Comparison of ENCODE assay signal across 23 mouse cellular contexts in genomic region chr9:108141387-108141786, GRCm38 (mm10). TPM values are rescaled to one million over a fixed set of nuclear protein-coding genes. Genes with fewer than 3 reads are reported as not detected.
DNase-seq lines count a peak whose midpoint lies in the region; ATAC-seq and TF ChIP-seq lines count a peak whose summit lies in the region.
"Had no signal": no experiment of that assay in that cellular context is flagged by ENCODE, and none has a peak within 500 bp of the region (broad histone marks: within the 10 kb centered on the region; RNA-seq: fewer than 3 reads in every experiment).

No protein-coding gene starts in this region.

- no peak overlapping the region for H3K4me3 ChIP-seq in cerebellum, adult 2 months (replicated peaks; ENCODE audit: insufficient read depth, low read depth, low read length)
- no peak overlapping the region for H3K4me3 ChIP-seq in layer of hippocampus, adult 2 months
- no peak overlapping the region for H3K4me3 ChIP-seq in cortical plate, adult 2 months (ENCODE audit: insufficient read depth, low read length)
- H3K4me3 ChIP-seq in forebrain, embryonic 15.5 days = no peak overlapping the region
- H3K4me3 ChIP-seq: embryonic facial prominence, embryonic 12.5 days; embryonic facial prominence, embryonic 15.5 days; forebrain, embryonic 12.5 days; hindbrain, embryonic 12.5 days; hindbrain, embryonic 15.5 days had no signal

- no peak for ATAC-seq in forebrain, embryonic 15.5 days (replicated peaks)
- ATAC-seq: forebrain, embryonic 16.5 days; intestine, postnatal 0 days; Patski had no signal

- peaks cover 80% of the 10 kb centered on the region for H3K4me1 ChIP-seq in cerebellum, adult 2 months (ENCODE audit: control insufficient read depth, insufficient read depth, low read length)
- peaks cover 6% of the 10 kb centered on the region; the same call in 1 of the 2 replicates for H3K4me1 ChIP-seq in cortical plate, adult 2 months (ENCODE audit: control insufficient read depth, insufficient read depth, low read length)
- no peaks in the 10 kb centered on the region for H3K4me1 ChIP-seq in forebrain, embryonic 15.5 days
- H3K4me1 ChIP-seq: forebrain, embryonic 12.5 days; hindbrain, embryonic 12.5 days; hindbrain, embryonic 15.5 days had no signal

- no peaks in the 10 kb centered on the region for H3K9me3 ChIP-seq in forebrain, embryonic 15.5 days
- H3K9me3 ChIP-seq: embryonic facial prominence, embryonic 12.5 days; embryonic facial prominence, embryonic 15.5 days; forebrain, embryonic 12.5 days; hindbrain, embryonic 12.5 days; hindbrain, embryonic 15.5 days had no signal

- no peak overlapping the region for H3K9ac ChIP-seq in forebrain, embryonic 15.5 days (replicated peaks)
- H3K9ac ChIP-seq: embryonic facial prominence, embryonic 12.5 days; embryonic facial prominence, embryonic 15.5 days; forebrain, embryonic 12.5 days; hindbrain, embryonic 12.5 days; hindbrain, embryonic 15.5 days had no signal

- DNase-seq in cerebellum, adult 2 months = no peak
- no peak for DNase-seq in cerebellum, postnatal 14 days
- no peak for DNase-seq in layer of hippocampus, adult 2 months (ENCODE audit: low spot score in 2 of 2)
- DNase-seq in layer of hippocampus, postnatal 25 days (ENCODE audit: extremely low spot score in 1 of 2, low spot score in 1 of 2) = no peak
- DNase-seq in ZHBTc4 (ENCODE audit: low read depth, low spot score) = peak; percentile 68
- DNase-seq: adrenal gland, adult 2 months; adrenal gland, postnatal 14 days; B cell, adult 2 months; cerebellum, adult 18-20 months; cerebellum, postnatal 10 days; gastrocnemius, postnatal 25 days had no signal

- peak overlapping the region; percentile 81 for H3K27ac ChIP-seq in cerebellum, adult 2 months (ENCODE audit: insufficient read depth, low read length)
- H3K27ac ChIP-seq in layer of hippocampus, adult 2 months = peak overlapping the region; percentile 85
- H3K27ac ChIP-seq in cortical plate, adult 2 months (ENCODE audit: insufficient read depth, low read length) = peak overlapping the region; percentile 63
- no peak overlapping the region for H3K27ac ChIP-seq in forebrain, embryonic 15.5 days (replicated peaks)
- H3K27ac ChIP-seq: embryonic facial prominence, embryonic 12.5 days; embryonic facial prominence, embryonic 15.5 days; forebrain, embryonic 12.5 days; hindbrain, embryonic 12.5 days; hindbrain, embryonic 15.5 days had no signal

- TF ChIP-seq CTCF in cerebellum, adult 2 months (IDR thresholded peaks at IDR 0.05; ENCODE audit: borderline replicate concordance, insufficient read depth, low read depth, low read length) = no peak
- no peak for TF ChIP-seq CTCF in layer of hippocampus, adult 2 months (conservative IDR thresholded peaks at IDR 0.05)
- no peak for TF ChIP-seq CTCF in cortical plate, adult 2 months (IDR thresholded peaks at IDR 0.05; ENCODE audit: extremely low read depth, insufficient read depth, low read length)

- TF ChIP-seq POLR2A in cerebellum, adult 2 months (IDR thresholded peaks at IDR 0.05; ENCODE audit: borderline replicate concordance, insufficient read depth, low read length) = no peak
- TF ChIP-seq POLR2A in cortical plate, adult 2 months (IDR thresholded peaks at IDR 0.05; ENCODE audit: extremely low read depth, insufficient read depth, low read length) = no peak

- 45% methylated on average over 10 of the region's 10 CpGs for WGBS in cerebellum, adult 2 months
- WGBS in forebrain, embryonic 15.5 days = 92% methylated on average over 10 of the region's 10 CpGs

- H3K27me3 ChIP-seq in cerebellum, adult 2 months (ENCODE audit: control insufficient read depth, insufficient read depth, low read length) = no peaks in the 10 kb centered on the region
- no peaks in the 10 kb centered on the region for H3K27me3 ChIP-seq in forebrain, embryonic 15.5 days
- H3K27me3 ChIP-seq: embryonic facial prominence, embryonic 12.5 days; embryonic facial prominence, embryonic 15.5 days; forebrain, embryonic 12.5 days; hindbrain, embryonic 12.5 days; hindbrain, embryonic 15.5 days; Patski had no signal

- no peak overlapping the region for H3K4me2 ChIP-seq in forebrain, embryonic 15.5 days (replicated peaks)
- H3K4me2 ChIP-seq: embryonic facial prominence, embryonic 12.5 days; embryonic facial prominence, embryonic 15.5 days; forebrain, embryonic 12.5 days; heart, embryonic 11.5 days; hindbrain, embryonic 12.5 days; hindbrain, embryonic 15.5 days had no signal

- H3K36me3 ChIP-seq in forebrain, embryonic 15.5 days = peaks cover 15% of the 10 kb centered on the region
- H3K36me3 ChIP-seq: embryonic facial prominence, embryonic 12.5 days; embryonic facial prominence, embryonic 15.5 days; G1E had no signal

RNA-seq across cellular contexts. Expression of gene Apeh, which starts 47.0 kb away (rescaled TPM):
- polyA plus RNA-seq in cerebellum, adult 2 months (2012; rRNA removed) = 69.6 and 83.5 TPM in 2 replicates
- 10 to 100 TPM; 35.3 to 37.0 TPM for total RNA-seq in layer of hippocampus, adult 2 months (2021)
- 10 to 100 TPM; 32.0 to 32.7 TPM for total RNA-seq in layer of hippocampus, postnatal 25 days (2021)
- 26.1 TPM in 2 replicates for polyA plus RNA-seq in cortical plate, adult 2 months (2012; rRNA removed)
- polyA plus RNA-seq in forebrain, embryonic 15.5 days (2015; fragmentation: Nextera tagmentation; extraction: Ambion mirVana) = 42.3 and 50.5 TPM in 2 replicates

RNA-seq across cellular contexts. Expression of gene Bsn, which starts 48.8 kb away (rescaled TPM):
- polyA plus RNA-seq in cerebellum, adult 2 months (2012; rRNA removed) = 70.0 and 77.6 TPM in 2 replicates
- total RNA-seq in layer of hippocampus, adult 2 months (2021) = 100 to 1,000 TPM; 236 to 246 TPM
- total RNA-seq in layer of hippocampus, postnatal 25 days (2021) = 100 to 1,000 TPM; 190 to 242 TPM
- 105 and 106 TPM in 2 replicates for polyA plus RNA-seq in cortical plate, adult 2 months (2012; rRNA removed)
- 7.3 and 7.9 TPM in 2 replicates for polyA plus RNA-seq in forebrain, embryonic 15.5 days (2015; fragmentation: Nextera tagmentation; extraction: Ambion mirVana)

RNA-seq across cellular contexts. Expression of gene Rnf123, which starts 58.2 kb away (rescaled TPM):
- polyA plus RNA-seq in cerebellum, adult 2 months (2012; rRNA removed) = 184 and 213 TPM in 2 replicates
- total RNA-seq in layer of hippocampus, adult 2 months (2021) = 100 to 1,000 TPM in 1 of 2 experiments, 10 to 100 TPM in 1; 95.7 to 111 TPM
- total RNA-seq in layer of hippocampus, postnatal 25 days (2021) = 10 to 100 TPM; 95.1 to 97.3 TPM
- polyA plus RNA-seq in cortical plate, adult 2 months (2012; rRNA removed) = 76.2 and 82.3 TPM in 2 replicates
- 45.4 and 49.0 TPM in 2 replicates for polyA plus RNA-seq in forebrain, embryonic 15.5 days (2015; fragmentation: Nextera tagmentation; extraction: Ambion mirVana)
